ENCODE assay signal across 17 mouse cellular contexts in genomic region chr10:10188113-10188512, GRCm38 (mm10).
A peak's percentile ranks its signal among the peaks of the same experiment; 100 is the strongest.
DNase-seq lines count a peak whose midpoint lies in the region; ATAC-seq and TF ChIP-seq lines count a peak whose summit lies in the region.
"Had no signal": no experiment of that assay in that cellular context is flagged by ENCODE, and none has a peak within 500 bp of the region (broad histone marks: within the 10 kb centered on the region; RNA-seq: fewer than 3 reads in every experiment).

No protein-coding gene starts in this region.

- H3K4me1 ChIP-seq in forebrain, embryonic 14.5 days (ENCODE audit: control insufficient read depth, insufficient read depth, low read length), result no peaks in the 10 kb centered on the region
- H3K4me1 ChIP-seq in forebrain, embryonic 12.5 days, result no peaks in the 10 kb centered on the region; the same call in 1 of the 2 replicates
- no peaks in the 10 kb centered on the region for H3K4me1 ChIP-seq in neural tube, embryonic 14.5 days (ENCODE audit: control insufficient read depth, insufficient read depth, low read length)
- no peaks in the 10 kb centered on the region for H3K4me1 ChIP-seq in neural tube, embryonic 15.5 days
- H3K4me1 ChIP-seq: limb, embryonic 12.5 days had no signal

- no peak for TF ChIP-seq CTCF in layer of hippocampus, adult 2 months (conservative IDR thresholded peaks at IDR 0.05)

- H3K4me2 ChIP-seq in forebrain, embryonic 14.5 days (ENCODE audit: low read length), result no peak overlapping the region
- H3K4me2 ChIP-seq in forebrain, embryonic 12.5 days, result no peak overlapping the region
- H3K4me2 ChIP-seq in neural tube, embryonic 14.5 days (ENCODE audit: low read depth, low read length), result no peak overlapping the region
- H3K4me2 ChIP-seq in neural tube, embryonic 15.5 days, result no peak overlapping the region
- H3K4me2 ChIP-seq: hindbrain, embryonic 13.5 days; limb, embryonic 12.5 days; liver, embryonic 11.5 days had no signal

- H3K9me3 ChIP-seq in forebrain, embryonic 14.5 days (replicated peaks; ENCODE audit: control insufficient read depth, low read length), result no peaks in the 10 kb centered on the region
- no peaks in the 10 kb centered on the region for H3K9me3 ChIP-seq in forebrain, embryonic 12.5 days
- H3K9me3 ChIP-seq in neural tube, embryonic 14.5 days (ENCODE audit: control insufficient read depth, low read length), result no peaks in the 10 kb centered on the region
- H3K9me3 ChIP-seq in neural tube, embryonic 15.5 days (replicated peaks), result no peaks in the 10 kb centered on the region
- H3K9me3 ChIP-seq: hindbrain, embryonic 13.5 days; limb, embryonic 12.5 days had no signal

- WGBS in forebrain, embryonic 14.5 days, result 74% methylated on average over 5 of the region's 5 CpGs
- WGBS in forebrain, embryonic 12.5 days, result 74% methylated on average over 5 of the region's 5 CpGs
- 63% methylated on average over 5 of the region's 5 CpGs for WGBS in neural tube, embryonic 14.5 days
- 63% methylated on average over 5 of the region's 5 CpGs for WGBS in neural tube, embryonic 15.5 days

- no peak for ATAC-seq in forebrain, embryonic 14.5 days
- ATAC-seq in forebrain, embryonic 12.5 days (ENCODE audit: low FRiP score), result no peak
- 0 out of 2 replicates have a peak, but pooled peaks have one; percentile 51 for ATAC-seq in neural tube, embryonic 14.5 days (ENCODE audit: low read depth)
- ATAC-seq in neural tube, embryonic 15.5 days (ENCODE audit: low FRiP score), result no peak
- ATAC-seq: CD4-positive, CD25-positive, alpha-beta regulatory T cell, adult 4 months; intestine, embryonic 16.5 days; liver, postnatal 0 days; lung, postnatal 0 days had no signal

- no peaks in the 10 kb centered on the region for H3K36me3 ChIP-seq in forebrain, embryonic 14.5 days (ENCODE audit: control insufficient read depth, insufficient read depth, low read length)
- no peaks in the 10 kb centered on the region for H3K36me3 ChIP-seq in forebrain, embryonic 12.5 days (replicated peaks)
- no peaks in the 10 kb centered on the region for H3K36me3 ChIP-seq in neural tube, embryonic 14.5 days (ENCODE audit: control insufficient read depth, insufficient read depth, low read length)
- no peaks in the 10 kb centered on the region for H3K36me3 ChIP-seq in neural tube, embryonic 15.5 days
- H3K36me3 ChIP-seq: hindbrain, embryonic 13.5 days; limb, embryonic 12.5 days had no signal

- H3K4me3 ChIP-seq in forebrain, embryonic 14.5 days (ENCODE audit: low read depth, low read length), result no peak overlapping the region
- no peak overlapping the region for H3K4me3 ChIP-seq in forebrain, embryonic 12.5 days (replicated peaks)
- H3K4me3 ChIP-seq in layer of hippocampus, adult 2 months, result no peak overlapping the region
- no peak overlapping the region for H3K4me3 ChIP-seq in neural tube, embryonic 14.5 days (ENCODE audit: low read depth, low read length)
- no peak overlapping the region for H3K4me3 ChIP-seq in neural tube, embryonic 15.5 days (replicated peaks)
- H3K4me3 ChIP-seq: hindbrain, embryonic 13.5 days; limb, embryonic 12.5 days had no signal

- H3K27me3 ChIP-seq in forebrain, embryonic 14.5 days (replicated peaks; ENCODE audit: control insufficient read depth, insufficient read depth, low read length), result no peaks in the 10 kb centered on the region
- no peaks in the 10 kb centered on the region for H3K27me3 ChIP-seq in forebrain, embryonic 12.5 days
- H3K27me3 ChIP-seq in neural tube, embryonic 14.5 days (ENCODE audit: control insufficient read depth, insufficient read depth, low read length), result no peaks in the 10 kb centered on the region
- no peaks in the 10 kb centered on the region for H3K27me3 ChIP-seq in neural tube, embryonic 15.5 days (replicated peaks)
- H3K27me3 ChIP-seq: hindbrain, embryonic 13.5 days; limb, embryonic 12.5 days had no signal

- no peak overlapping the region for H3K27ac ChIP-seq in forebrain, embryonic 14.5 days (ENCODE audit: low read depth, low read length)
- H3K27ac ChIP-seq in forebrain, embryonic 12.5 days, result no peak overlapping the region
- H3K27ac ChIP-seq in layer of hippocampus, adult 2 months, result peak overlapping the region; percentile 36
- H3K27ac ChIP-seq in neural tube, embryonic 14.5 days (ENCODE audit: low read depth, low read length), result no peak overlapping the region
- H3K27ac ChIP-seq in neural tube, embryonic 15.5 days (replicated peaks), result no peak overlapping the region
- H3K27ac ChIP-seq: hindbrain, embryonic 13.5 days; limb, embryonic 12.5 days had no signal

- H3K9ac ChIP-seq in forebrain, embryonic 14.5 days (ENCODE audit: low read length), result no peak overlapping the region
- no peak overlapping the region for H3K9ac ChIP-seq in forebrain, embryonic 12.5 days
- no peak overlapping the region for H3K9ac ChIP-seq in neural tube, embryonic 14.5 days (replicated peaks; ENCODE audit: low read depth, low read length)
- H3K9ac ChIP-seq in neural tube, embryonic 15.5 days (replicated peaks), result no peak overlapping the region
- H3K9ac ChIP-seq: hindbrain, embryonic 13.5 days; limb, embryonic 12.5 days; liver, postnatal 0 days had no signal

- DNase-seq in forebrain, embryonic 14.5 days (ENCODE audit: low spot score), result peak; percentile 7
- DNase-seq in layer of hippocampus, adult 2 months (ENCODE audit: low spot score in 2 of 2), result no peak
- DNase-seq in layer of hippocampus, adult 9-10 months (ENCODE audit: low spot score), result no peak
- DNase-seq in retina, postnatal 1 day, result no peak
- DNase-seq: cerebellum, adult 18-20 months; cerebellum, postnatal 14 days; liver, postnatal 0 days; right cerebral cortex, postnatal 14 days had no signal
